Mouse (Mus musculus) lung, embryonic 14.5 days (tissue): ENCODE data around the gene Polr2h. TPM values are rescaled to one million over a fixed set of nuclear protein-coding genes. Genes with fewer than 3 reads are reported as not detected.

Source experiments
- ATAC-seq: fragments of 200-750 bp; cut with Nextera tagmentation; 2 replicates; pipeline ENCODE4 v1.8.0; 2017; ENCODE audit warnings: mild to moderate bottlenecking, moderate TSS enrichment, moderate library complexity; ENCODE audit not compliant: insufficient read depth
- DNase-seq: peaks from one replicate; pipeline ENCODE4 v3.0.0-alpha.2; 2015
- H3K27ac ChIP-seq: fragments of 300-500 bp; sonication (generic); 2 replicates; pipeline ENCODE4 v1.5.1; 2014; ENCODE audit warnings: low read depth, mild to moderate bottlenecking, moderate library complexity
- H3K27me3 ChIP-seq: fragments of 300-500 bp; sonication (generic); 2 replicates; pipeline ENCODE4 v1.6.1; 2014; ENCODE audit warnings: low read length, control low read depth; ENCODE audit not compliant: insufficient read depth
- H3K36me3 ChIP-seq: fragments of 300-500 bp; sonication (generic); 2 replicates; pipeline ENCODE4 v1.6.1; 2014; ENCODE audit warnings: control low read depth; ENCODE audit not compliant: insufficient read depth
- H3K4me1 ChIP-seq: fragments of 300-500 bp; sonication (generic); 2 replicates; pipeline ENCODE4 v1.6.1; 2014; ENCODE audit warnings: antibody characterized with exemption, control low read depth; ENCODE audit not compliant: insufficient read depth
- H3K4me2 ChIP-seq: fragments of 300-500 bp; sonication (generic); 2 replicates; pipeline ENCODE4 v1.6.1; 2014; ENCODE audit warnings: mild to moderate bottlenecking
- H3K4me3 ChIP-seq: fragments of 300-500 bp; sonication (generic); 2 replicates; pipeline ENCODE4 v1.5.1; 2014; ENCODE audit warnings: low read depth, low read length
- H3K9ac ChIP-seq: fragments of 300-500 bp; sonication (generic); 2 replicates; pipeline ENCODE4 v1.6.1; 2014
- H3K9me3 ChIP-seq: fragments of 300-500 bp; sonication (generic); 2 replicates; pipeline ENCODE4 v1.6.1; 2016; ENCODE audit warnings: low read depth, low read length, control low read depth
- CTCF ChIP-seq: IDR thresholded peaks from 2 replicates; pipeline ENCODE4 v1.5.1; 2016; ENCODE audit warnings: antibody characterized with exemption, low read depth
- WGBS: fragments of 180-500 bp; shearing (Covaris S2); extraction: QIAGEN DNeasy Blood & Tissue Kit; methylation state at CpG from one replicate; pipeline ENCODE4 v1.1.7; 2014; 5-methylcytosine and 5-hydroxymethylcytosine counted together
- polyA plus RNA-seq: library from polyadenylated mRNA; unstranded; fragments of >200 nt; fragmentation: Nextera tagmentation; extraction: Ambion mirVana; gene quantifications from 2 replicates; pipeline ENCODE4 v1.2.1, GENCODE M21; 2014

Polr2h gene
- polyA plus RNA-seq, 1 experiment from 2014 or later = 114 TPM

GRCm38 (mm10) chr16:20692241-20692965 is 25.1 kb upstream of the Polr2h start:
- no peak for DNase-seq

GRCm38 (mm10) chr16:20693111-20693701 is 24.3 kb upstream of the Polr2h start, which contains the start of gene Fam131a:
Gene Fam131a (plus strand): TSS chr16:20693241.
- ATAC-seq = peak; percentile 94
- DNase-seq = peak; percentile 97
- Histone ChIP-seq H3K4me2 (peak within 1 kb of the TSS; percentile 90), H3K4me3 (peak within 1 kb of the TSS; percentile 56), H3K9me3 (no peaks in the 10 kb centered on the region), H3K27me3 (no peaks in the 10 kb centered on the region), H3K9ac (peak within 1 kb of the TSS; percentile 64), H3K4me1 (0 out of 2 replicates have a peak, but pooled peaks cover 2% of the 10 kb centered on the region), H3K36me3 (peaks cover 46% of the 10 kb centered on the region), H3K27ac (peak within 1 kb of the TSS; percentile 86; the same call in 1 of the 2 replicates)
- under 1% methylated on average over 37 of the region's 37 CpGs for WGBS
- no peak for TF ChIP-seq CTCF

More at GRCm38 (mm10) chr16:20692241-20692965, 25.1 kb upstream of the Polr2h start:
- no peak for ATAC-seq
- Histone ChIP-seq H3K9ac (no peak overlapping the region), H3K27me3 (no peaks in the 10 kb centered on the region), H3K4me3 (peak overlapping the region; percentile 56), H3K4me1 (0 out of 2 replicates have a peak, but pooled peaks cover 2% of the 10 kb centered on the region), H3K36me3 (peaks cover 54% of the 10 kb centered on the region), H3K4me2 (peak overlapping the region; percentile 90; the same call in 1 of the 2 replicates), H3K27ac (no peak overlapping the region), H3K9me3 (no peaks in the 10 kb centered on the region)
- no peak for TF ChIP-seq CTCF
- WGBS = 45% methylated on average over 16 of the region's 16 CpGs

GRCm38 (mm10) chr16:20694781-20695180 is 22.7 kb upstream of the Polr2h start:
- H3K9ac ChIP-seq = no peak overlapping the region
- no peak overlapping the region for H3K27ac ChIP-seq
- TF ChIP-seq CTCF = no peak
- ATAC-seq = no peak
- peaks cover 31% of the 10 kb centered on the region for H3K36me3 ChIP-seq
- H3K9me3 ChIP-seq = no peaks in the 10 kb centered on the region
- 0 out of 2 replicates have a peak, but pooled peaks cover 2% of the 10 kb centered on the region for H3K4me1 ChIP-seq
- peak; percentile 37 for DNase-seq
- H3K27me3 ChIP-seq = no peaks in the 10 kb centered on the region
- H3K4me2 ChIP-seq = no peak overlapping the region; the same call in 1 of the 2 replicates
- no peak overlapping the region for H3K4me3 ChIP-seq
- 75% methylated on average over 8 of the region's 8 CpGs for WGBS

GRCm38 (mm10) chr16:20695622-20696323 is 21.7 kb upstream of the Polr2h start:
- H3K27ac ChIP-seq = no peak overlapping the region
- H3K9ac ChIP-seq = peak overlapping the region; percentile 43
- peak overlapping the region; percentile 37 for H3K4me3 ChIP-seq
- H3K9me3 ChIP-seq = no peaks in the 10 kb centered on the region
- no peaks in the 10 kb centered on the region for H3K27me3 ChIP-seq
- peak overlapping the region; percentile 68 for H3K4me2 ChIP-seq
- DNase-seq (peak; percentile 90), ATAC-seq (peak; percentile 38; the same call in 1 of the 2 replicates)
- WGBS = 3% methylated on average over 46 of the region's 46 CpGs
- peaks cover 21% of the 10 kb centered on the region for H3K36me3 ChIP-seq
- 0 out of 2 replicates have a peak, but pooled peaks cover 2% of the 10 kb centered on the region for H3K4me1 ChIP-seq
- no peak for TF ChIP-seq CTCF

- ATAC-seq (no peak), DNase-seq (no peak)
- Histone ChIP-seq H3K27me3 (no peaks in the 10 kb centered on the region), H3K4me3 (no peak overlapping the region), H3K4me2 (no peak overlapping the region), H3K36me3 (no peaks in the 10 kb centered on the region; the same call in 1 of the 2 replicates), H3K27ac (no peak overlapping the region), H3K4me1 (peaks cover 5% of the 10 kb centered on the region; the same call in 1 of the 2 replicates), H3K9ac (no peak overlapping the region), H3K9me3 (no peaks in the 10 kb centered on the region)
- TF ChIP-seq CTCF = no peak
- 68% methylated on average over 5 of the region's 5 CpGs for WGBS
Observed at GRCm38 (mm10) chr16:20699266-20699665, 18.2 kb upstream of the Polr2h start.

GRCm38 (mm10) chr16:20700036-20700435 is 17.4 kb upstream of the Polr2h start:
- no peak for TF ChIP-seq CTCF
- no peaks in the 10 kb centered on the region for H3K9me3 ChIP-seq
- H3K36me3 ChIP-seq = no peaks in the 10 kb centered on the region; the same call in 1 of the 2 replicates
- no peak overlapping the region for H3K27ac ChIP-seq
- H3K27me3 ChIP-seq = no peaks in the 10 kb centered on the region
- no peak overlapping the region for H3K9ac ChIP-seq
- no peak overlapping the region for H3K4me2 ChIP-seq
- WGBS = 43% methylated on average over 5 of the region's 5 CpGs
- ATAC-seq = no peak
- H3K4me3 ChIP-seq = no peak overlapping the region
- DNase-seq = no peak
- peaks cover 5% of the 10 kb centered on the region; the same call in 1 of the 2 replicates for H3K4me1 ChIP-seq
